Mouse (Mus musculus) embryonic facial prominence, embryonic 14.5 days (tissue): ENCODE measurements around the gene Kcne1. TPM values are rescaled to one million over a fixed set of nuclear protein-coding genes. Genes with fewer than 3 reads are reported as not detected.

Experiments used
- ATAC-seq: fragments of 200-750 bp; cut with Nextera tagmentation; 2 replicates; pipeline ENCODE4 v1.8.0; 2017; ENCODE audit warnings: low read depth, moderate number of reproducible peaks, moderate TSS enrichment
- DNase-seq: peaks from one replicate; pipeline ENCODE4 v3.0.0-alpha.2; 2015; ENCODE audit warnings: low spot score
- H3K27ac ChIP-seq: fragments of 300-500 bp; sonication (generic); replicated peaks from 2 replicates; pipeline ENCODE4 v1.5.1; 2014; ENCODE audit warnings: low read depth, mild to moderate bottlenecking, low read length, moderate library complexity
- H3K27me3 ChIP-seq: fragments of 300-500 bp; sonication (generic); replicated peaks from 2 replicates; pipeline ENCODE4 v1.6.1; 2014; ENCODE audit warnings: low read length; ENCODE audit not compliant: control insufficient read depth, insufficient read depth
- H3K36me3 ChIP-seq: fragments of 300-500 bp; sonication (generic); 2 replicates; pipeline ENCODE4 v1.6.1; 2014; ENCODE audit warnings: low read length, mixed read lengths; ENCODE audit not compliant: control insufficient read depth, insufficient read depth
- H3K4me1 ChIP-seq: fragments of 300-500 bp; sonication (generic); 2 replicates; pipeline ENCODE4 v1.6.1; 2014; ENCODE audit warnings: antibody characterized with exemption, low read length; ENCODE audit not compliant: control insufficient read depth, insufficient read depth
- H3K4me2 ChIP-seq: fragments of 300-500 bp; sonication (generic); 2 replicates; pipeline ENCODE4 v1.6.1; 2014; ENCODE audit warnings: low read depth, mild to moderate bottlenecking, low read length, moderate library complexity, mixed read lengths
- H3K4me3 ChIP-seq: fragments of 300-500 bp; sonication (generic); 2 replicates; pipeline ENCODE4 v1.5.1; 2014; ENCODE audit warnings: low read depth, mild to moderate bottlenecking, low read length
- H3K9ac ChIP-seq: fragments of 300-500 bp; sonication (generic); 2 replicates; pipeline ENCODE4 v1.6.1; 2014; ENCODE audit warnings: low read depth, mild to moderate bottlenecking, low read length, moderate library complexity, mixed read lengths
- H3K9me3 ChIP-seq: fragments of 300-500 bp; sonication (generic); 2 replicates; pipeline ENCODE4 v1.6.1; 2016; ENCODE audit warnings: low read length; ENCODE audit not compliant: control insufficient read depth
- WGBS: fragments of 180-500 bp; shearing (Covaris S2); extraction: QIAGEN DNeasy Blood & Tissue Kit; methylation state at CpG from one replicate; pipeline ENCODE4 v1.1.7; 2014; 5-methylcytosine and 5-hydroxymethylcytosine counted together
- polyA plus RNA-seq: library from polyadenylated mRNA; unstranded; fragments of >200 nt; fragmentation: Nextera tagmentation; extraction: Ambion mirVana; gene quantifications from 2 replicates; pipeline ENCODE4 v1.2.1, GENCODE M21; 2014

The Kcne1 gene
- polyA plus RNA-seq, 1 experiment from 2014 or later, result 0.21 TPM

- peaks cover 28% of the 10 kb centered on the region for H3K36me3 ChIP-seq
- H3K27ac ChIP-seq, result no peak overlapping the region
- no peak overlapping the region for H3K4me3 ChIP-seq
- peak overlapping the region; percentile 19; the same call in 1 of the 2 replicates for H3K9ac ChIP-seq
- peak; percentile 51 for DNase-seq
- no peak for ATAC-seq
- WGBS, result 42% methylated on average over 10 of the region's 10 CpGs
- 0 out of 2 replicates have a peak, but pooled peaks cover 5% of the 10 kb centered on the region for H3K27me3 ChIP-seq
- no peaks in the 10 kb centered on the region for H3K9me3 ChIP-seq
- H3K4me2 ChIP-seq, result peak overlapping the region; percentile 90; the same call in 1 of the 2 replicates
- H3K4me1 ChIP-seq, result peaks cover 44% of the 10 kb centered on the region
Observed at GRCm38 (mm10) chr16:92397745-92398573, 38.7 kb upstream of the Kcne1 start.

- WGBS, result 97% methylated on average over 3 of the region's 3 CpGs
- Histone ChIP-seq H3K9ac (no peak overlapping the region), H3K9me3 (no peaks in the 10 kb centered on the region), H3K27me3 (no peaks in the 10 kb centered on the region), H3K4me2 (no peak overlapping the region), H3K36me3 (peaks cover 44% of the 10 kb centered on the region), H3K27ac (no peak overlapping the region), H3K4me3 (no peak overlapping the region), H3K4me1 (peaks cover 10% of the 10 kb centered on the region)
- ATAC-seq, result no peak
- no peak for DNase-seq
Observed at GRCm38 (mm10) chr16:92393732-92394131, 34.5 kb upstream of the Kcne1 start.

GRCm38 (mm10) chr16:92387692-92388091 is 28.4 kb upstream of the Kcne1 start:
- Histone ChIP-seq H3K4me3 (no peak overlapping the region), H3K9me3 (no peaks in the 10 kb centered on the region), H3K4me1 (no peaks in the 10 kb centered on the region), H3K36me3 (peaks cover 12% of the 10 kb centered on the region), H3K27ac (no peak overlapping the region), H3K9ac (no peak overlapping the region), H3K4me2 (no peak overlapping the region), H3K27me3 (no peaks in the 10 kb centered on the region)
- 48% methylated on average over 10 of the region's 10 CpGs for WGBS
- ATAC-seq, result no peak
- no peak for DNase-seq

- ATAC-seq (no peak), DNase-seq (no peak)
- WGBS, result 4% methylated on average over 2 of the region's 2 CpGs
- no peak overlapping the region for H3K4me3 ChIP-seq
- H3K27ac ChIP-seq, result no peak overlapping the region
- H3K4me2 ChIP-seq, result no peak overlapping the region
- no peaks in the 10 kb centered on the region for H3K9me3 ChIP-seq
- H3K27me3 ChIP-seq, result no peaks in the 10 kb centered on the region
- no peaks in the 10 kb centered on the region for H3K36me3 ChIP-seq
- H3K4me1 ChIP-seq, result no peaks in the 10 kb centered on the region
- H3K9ac ChIP-seq, result no peak overlapping the region
Observed at GRCm38 (mm10) chr16:92385062-92385461, 25.8 kb upstream of the Kcne1 start.

GRCm38 (mm10) chr16:92383412-92383811 is 24.1 kb upstream of the Kcne1 start:
- Histone ChIP-seq H3K4me3 (no peak overlapping the region), H3K9ac (no peak overlapping the region), H3K27me3 (no peaks in the 10 kb centered on the region), H3K4me1 (no peaks in the 10 kb centered on the region), H3K4me2 (no peak overlapping the region), H3K27ac (no peak overlapping the region), H3K36me3 (no peaks in the 10 kb centered on the region), H3K9me3 (no peaks in the 10 kb centered on the region)
- ATAC-seq (no peak), DNase-seq (no peak)

GRCm38 (mm10) chr16:92382508-92382907 is 23.2 kb upstream of the Kcne1 start:
- Histone ChIP-seq H3K27me3 (no peaks in the 10 kb centered on the region), H3K9ac (no peak overlapping the region), H3K4me1 (no peaks in the 10 kb centered on the region), H3K4me3 (no peak overlapping the region), H3K4me2 (no peak overlapping the region), H3K36me3 (no peaks in the 10 kb centered on the region), H3K27ac (no peak overlapping the region), H3K9me3 (no peaks in the 10 kb centered on the region)
- DNase-seq, result peak; percentile 61
- WGBS, result 55% methylated on average over 6 of the region's 6 CpGs
- ATAC-seq, result peak; percentile 70; the same call in 1 of the 2 replicates

- DNase-seq (no peak), ATAC-seq (no peak)
- no peaks in the 10 kb centered on the region for H3K9me3 ChIP-seq
- H3K4me1 ChIP-seq, result no peaks in the 10 kb centered on the region
- H3K36me3 ChIP-seq, result no peaks in the 10 kb centered on the region
- no peak overlapping the region for H3K4me3 ChIP-seq
- no peak overlapping the region for H3K27ac ChIP-seq
- H3K4me2 ChIP-seq, result no peak overlapping the region
- no peak overlapping the region for H3K9ac ChIP-seq
- no peaks in the 10 kb centered on the region for H3K27me3 ChIP-seq
- 75% methylated on average over 6 of the region's 6 CpGs for whole genome bisulfite sequencing
Observed at GRCm38 (mm10) chr16:92381092-92381491, 21.8 kb upstream of the Kcne1 start.

- Histone ChIP-seq H3K4me1 (peaks cover 8% of the 10 kb centered on the region; the same call in 1 of the 2 replicates), H3K27me3 (no peaks in the 10 kb centered on the region), H3K9me3 (no peaks in the 10 kb centered on the region), H3K27ac (no peak overlapping the region), H3K4me2 (no peak overlapping the region), H3K9ac (no peak overlapping the region), H3K4me3 (no peak overlapping the region), H3K36me3 (no peaks in the 10 kb centered on the region)
- WGBS, result 98% methylated on average over 6 of the region's 6 CpGs
- ATAC-seq, result no peak
- DNase-seq, result no peak
Observed at GRCm38 (mm10) chr16:92376976-92377375, 17.7 kb upstream of the Kcne1 start.

GRCm38 (mm10) chr16:92371623-92372022 is 12.4 kb upstream of the Kcne1 start:
- H3K27ac ChIP-seq, result no peak overlapping the region
- WGBS, result 52% methylated on average over 5 of the region's 5 CpGs
- H3K27me3 ChIP-seq, result no peaks in the 10 kb centered on the region
- H3K4me2 ChIP-seq, result no peak overlapping the region
- no peak for ATAC-seq
- H3K4me1 ChIP-seq, result peaks cover 12% of the 10 kb centered on the region; the same call in 1 of the 2 replicates
- H3K36me3 ChIP-seq, result no peaks in the 10 kb centered on the region
- H3K4me3 ChIP-seq, result no peak overlapping the region
- H3K9ac ChIP-seq, result no peak overlapping the region
- DNase-seq, result no peak
- no peaks in the 10 kb centered on the region for H3K9me3 ChIP-seq
